Mouse (Mus musculus) embryonic facial prominence, embryonic 15.5 days (tissue): Measurements from ENCODE around the gene Pagr1a. TPM values are rescaled to one million over a fixed set of nuclear protein-coding genes. Genes with fewer than 3 reads are reported as not detected.

ENCODE experiments used
- ATAC-seq: fragments of 200-750 bp; cut with Nextera tagmentation; 2 replicates; pipeline ENCODE4 v1.8.0; 2017; ENCODE audit warnings: low read depth, moderate TSS enrichment; ENCODE audit not compliant: insufficient number of reproducible peaks, low FRiP score, low TSS enrichment
- H3K27ac ChIP-seq: fragments of 300-500 bp; sonication (generic); replicated peaks from 2 replicates; pipeline ENCODE4 v1.5.1; 2015; ENCODE audit warnings: mild to moderate bottlenecking, inconsistent platforms
- H3K27me3 ChIP-seq: fragments of 300-500 bp; sonication (generic); 2 replicates; pipeline ENCODE4 v1.6.1; 2015; ENCODE audit warnings: inconsistent platforms
- H3K36me3 ChIP-seq: fragments of 300-500 bp; sonication (generic); 2 replicates; pipeline ENCODE4 v1.6.1; 2015; ENCODE audit warnings: mild to moderate bottlenecking, inconsistent platforms
- H3K4me1 ChIP-seq: fragments of 300-500 bp; sonication (generic); 2 replicates; pipeline ENCODE4 v1.6.1; 2015; ENCODE audit warnings: inconsistent platforms
- H3K4me2 ChIP-seq: fragments of 300-500 bp; sonication (generic); replicated peaks from 2 replicates; pipeline ENCODE4 v1.6.1; 2015; ENCODE audit warnings: mild to moderate bottlenecking, inconsistent platforms
- H3K4me3 ChIP-seq: fragments of 300-500 bp; sonication (generic); replicated peaks from 2 replicates; pipeline ENCODE4 v1.5.1; 2015; ENCODE audit warnings: mild to moderate bottlenecking, inconsistent platforms
- H3K9ac ChIP-seq: fragments of 300-500 bp; sonication (generic); 2 replicates; pipeline ENCODE4 v1.6.1; 2015; ENCODE audit warnings: inconsistent platforms
- H3K9me3 ChIP-seq: fragments of 300-500 bp; sonication (generic); replicated peaks from 2 replicates; pipeline ENCODE4 v1.6.1; 2016; ENCODE audit warnings: inconsistent platforms
- WGBS: fragments of 180-500 bp; shearing (Covaris S2); methylation state at CpG from one replicate; pipeline ENCODE4 v1.1.7; 2015; 5-methylcytosine and 5-hydroxymethylcytosine counted together
- polyA plus RNA-seq: library from polyadenylated mRNA; unstranded; fragments of >200 nt; fragmentation: Nextera tagmentation; extraction: Ambion mirVana; gene quantifications from 2 replicates; pipeline ENCODE4 v1.2.1, GENCODE M21; 2015

The Pagr1a gene
- polyA plus RNA-seq = 40.9 and 73.0 TPM in 2 replicates

GRCm38 (mm10) chr7:127016971-127017949 lies at the start of gene Pagr1a:
TSS of gene Pagr1a (minus strand) at chr7:127017352.
- peak within 1 kb of the TSS; percentile 89 for H3K4me2 ChIP-seq
- no peaks in the 10 kb centered on the region for H3K27me3 ChIP-seq
- peaks cover 74% of the 10 kb centered on the region for H3K4me1 ChIP-seq
- WGBS = 2% methylated on average over 39 of the region's 39 CpGs
- ATAC-seq = peak; percentile 85
- H3K4me3 ChIP-seq = peak within 1 kb of the TSS; percentile 66
- peaks cover 42% of the 10 kb centered on the region for H3K36me3 ChIP-seq
- peak within 1 kb of the TSS; percentile 95 for H3K27ac ChIP-seq
- H3K9me3 ChIP-seq = no peaks in the 10 kb centered on the region
- peak within 1 kb of the TSS; percentile 67 for H3K9ac ChIP-seq

GRCm38 (mm10) chr7:127066317-127066716 lies 49.2 kb upstream of the Pagr1a start:
- Histone ChIP-seq H3K36me3 (no peaks in the 10 kb centered on the region), H3K4me2 (no peak overlapping the region), H3K27me3 (no peaks in the 10 kb centered on the region; the same call in 1 of the 2 replicates), H3K9ac (no peak overlapping the region), H3K4me3 (no peak overlapping the region), H3K4me1 (no peaks in the 10 kb centered on the region), H3K9me3 (no peaks in the 10 kb centered on the region), H3K27ac (no peak overlapping the region)
- 75% methylated on average over 4 of the region's 4 CpGs for WGBS
- ATAC-seq = no peak

GRCm38 (mm10) chr7:127065538-127065937 lies 48.4 kb upstream of the Pagr1a start:
- no peak overlapping the region for H3K27ac ChIP-seq
- H3K27me3 ChIP-seq = no peaks in the 10 kb centered on the region; the same call in 1 of the 2 replicates
- no peaks in the 10 kb centered on the region for H3K4me1 ChIP-seq
- H3K4me2 ChIP-seq = no peak overlapping the region
- ATAC-seq = no peak
- no peaks in the 10 kb centered on the region for H3K36me3 ChIP-seq
- H3K9me3 ChIP-seq = no peaks in the 10 kb centered on the region
- no peak overlapping the region for H3K9ac ChIP-seq
- H3K4me3 ChIP-seq = no peak overlapping the region
- 84% methylated on average over 6 of the region's 6 CpGs for WGBS

GRCm38 (mm10) chr7:127055026-127055585 lies 38.0 kb upstream of the Pagr1a start:
- ATAC-seq = no peak
- Histone ChIP-seq H3K4me3 (no peak overlapping the region), H3K4me2 (no peak overlapping the region), H3K36me3 (no peaks in the 10 kb centered on the region), H3K9me3 (no peaks in the 10 kb centered on the region), H3K4me1 (no peaks in the 10 kb centered on the region), H3K27me3 (peaks cover 4% of the 10 kb centered on the region; the same call in 1 of the 2 replicates), H3K9ac (no peak overlapping the region), H3K27ac (no peak overlapping the region)
- WGBS = 74% methylated on average over 5 of the region's 5 CpGs

- H3K27ac ChIP-seq = peak within 1 kb of the TSS; percentile 63
- no peaks in the 10 kb centered on the region for H3K9me3 ChIP-seq
- H3K4me1 ChIP-seq = peaks cover 22% of the 10 kb centered on the region
- WGBS = under 1% methylated on average over 53 of the region's 53 CpGs
- no peaks in the 10 kb centered on the region for H3K27me3 ChIP-seq
- H3K9ac ChIP-seq = peak within 1 kb of the TSS; percentile 67
- peak within 1 kb of the TSS; percentile 82 for H3K4me2 ChIP-seq
- ATAC-seq = peak; percentile 85
- peaks cover 11% of the 10 kb centered on the region; the same call in 1 of the 2 replicates for H3K36me3 ChIP-seq
- peak within 1 kb of the TSS; percentile 70 for H3K4me3 ChIP-seq
These were observed 24.9 kb upstream of the Pagr1a start, which contains the start of gene Kif22 for GRCm38 (mm10) chr7:127041851-127042672. TSS of gene Kif22 (minus strand) at chr7:127042471.

GRCm38 (mm10) chr7:127031244-127031643 lies 14.1 kb upstream of the Pagr1a start:
- no peak overlapping the region for H3K4me2 ChIP-seq
- 79% methylated on average over 1 of the region's 1 CpGs for WGBS
- H3K9me3 ChIP-seq = no peaks in the 10 kb centered on the region
- H3K9ac ChIP-seq = no peak overlapping the region
- peaks cover 63% of the 10 kb centered on the region for H3K36me3 ChIP-seq
- no peak for ATAC-seq
- H3K4me3 ChIP-seq = no peak overlapping the region
- H3K27ac ChIP-seq = no peak overlapping the region
- H3K4me1 ChIP-seq = peaks cover 9% of the 10 kb centered on the region
- H3K27me3 ChIP-seq = no peaks in the 10 kb centered on the region

GRCm38 (mm10) chr7:127030172-127030571 lies 13.0 kb upstream of the Pagr1a start:
- Histone ChIP-seq H3K4me3 (no peak overlapping the region), H3K9me3 (no peaks in the 10 kb centered on the region), H3K4me1 (peaks cover 9% of the 10 kb centered on the region), H3K27me3 (no peaks in the 10 kb centered on the region), H3K36me3 (peaks cover 58% of the 10 kb centered on the region), H3K9ac (no peak overlapping the region), H3K27ac (no peak overlapping the region), H3K4me2 (no peak overlapping the region)
- ATAC-seq = no peak
- WGBS = 100% methylated on average over 1 of the region's 1 CpGs

- Histone ChIP-seq H3K4me1 (peaks cover 31% of the 10 kb centered on the region), H3K27me3 (no peaks in the 10 kb centered on the region), H3K9me3 (no peaks in the 10 kb centered on the region), H3K4me2 (peak overlapping the region; percentile 70), H3K4me3 (peak overlapping the region; percentile 85), H3K36me3 (peaks cover 50% of the 10 kb centered on the region), H3K9ac (peak overlapping the region; percentile 39), H3K27ac (peak overlapping the region; percentile 98)
- no peak for ATAC-seq
- 62% methylated on average over 8 of the region's 8 CpGs for WGBS
These were observed 10.7 kb upstream of the Pagr1a start for GRCm38 (mm10) chr7:127027885-127028284.

- Histone ChIP-seq H3K9me3 (no peaks in the 10 kb centered on the region), H3K4me3 (peak within 1 kb of the TSS; percentile 85), H3K9ac (peak within 1 kb of the TSS; percentile 96), H3K27me3 (no peaks in the 10 kb centered on the region), H3K36me3 (peaks cover 50% of the 10 kb centered on the region), H3K4me2 (peak within 1 kb of the TSS; percentile 70), H3K4me1 (peaks cover 38% of the 10 kb centered on the region), H3K27ac (peak within 1 kb of the TSS; percentile 98)
- 1% methylated on average over 60 of the region's 63 CpGs for WGBS
- peak; percentile 93 for ATAC-seq
These were observed 10.0 kb upstream of the Pagr1a start, which contains the start of gene Maz for GRCm38 (mm10) chr7:127026984-127027726. TSS of gene Maz (minus strand) at chr7:127027037.

GRCm38 (mm10) chr7:127026616-127026983 lies 9.4 kb upstream of the Pagr1a start:
- H3K36me3 ChIP-seq = peaks cover 49% of the 10 kb centered on the region
- WGBS = no CpG with 5 or more reads among the region's 48 CpGs
- H3K4me1 ChIP-seq = peaks cover 44% of the 10 kb centered on the region
- H3K27ac ChIP-seq = peak overlapping the region; percentile 98
- H3K4me2 ChIP-seq = peak overlapping the region; percentile 70
- peak; percentile 22 for ATAC-seq
- H3K9me3 ChIP-seq = no peaks in the 10 kb centered on the region
- no peaks in the 10 kb centered on the region for H3K27me3 ChIP-seq
- peak overlapping the region; percentile 96 for H3K9ac ChIP-seq
- peak overlapping the region; percentile 85 for H3K4me3 ChIP-seq
